Mouse (Mus musculus) midbrain, embryonic 14.5 days (tissue): ENCODE results near the gene Casp3. TPM values are rescaled to one million over a fixed set of nuclear protein-coding genes. Genes with fewer than 3 reads are reported as not detected.

Experiments
- ATAC-seq: fragments of 200-750 bp; cut with Nextera tagmentation; 2 replicates; pipeline ENCODE4 v1.8.0; 2017; ENCODE audit warnings: moderate number of reproducible peaks, moderate library complexity; ENCODE audit not compliant: low FRiP score, low TSS enrichment
- DNase-seq: peaks from one replicate; pipeline ENCODE4 v3.0.0-alpha.2; 2015
- H3K27ac ChIP-seq: fragments of 300-500 bp; sonication (generic); replicated peaks from 2 replicates; pipeline ENCODE4 v1.5.1; 2014; ENCODE audit warnings: mild to moderate bottlenecking, low read depth, low read length, moderate library complexity
- H3K27me3 ChIP-seq: fragments of 300-500 bp; sonication (generic); 2 replicates; pipeline ENCODE4 v1.6.1; 2014; ENCODE audit warnings: low read length, control low read depth, mixed read lengths; ENCODE audit not compliant: control insufficient read depth, insufficient read depth
- H3K36me3 ChIP-seq: fragments of 300-500 bp; sonication (generic); 2 replicates; pipeline ENCODE4 v1.6.1; 2014; ENCODE audit warnings: low read length, control low read depth; ENCODE audit not compliant: control insufficient read depth, insufficient read depth
- H3K4me1 ChIP-seq: fragments of 300-500 bp; sonication (generic); 2 replicates; pipeline ENCODE4 v1.6.1; 2014; ENCODE audit warnings: mild to moderate bottlenecking, antibody characterized with exemption, low read length, control low read depth; ENCODE audit not compliant: control insufficient read depth, insufficient read depth
- H3K4me2 ChIP-seq: fragments of 300-500 bp; sonication (generic); 2 replicates; pipeline ENCODE4 v1.6.1; 2014; ENCODE audit warnings: mild to moderate bottlenecking, low read length, moderate library complexity
- H3K4me3 ChIP-seq: fragments of 300-500 bp; sonication (generic); replicated peaks from 2 replicates; pipeline ENCODE4 v1.5.1; 2014; ENCODE audit warnings: low read depth, low read length
- H3K9ac ChIP-seq: fragments of 300-500 bp; sonication (generic); replicated peaks from 2 replicates; pipeline ENCODE4 v1.6.1; 2014; ENCODE audit warnings: mild to moderate bottlenecking, low read length, moderate library complexity
- H3K9me3 ChIP-seq: fragments of 300-500 bp; sonication (generic); 2 replicates; pipeline ENCODE4 v1.6.1; 2016; ENCODE audit warnings: low read length, control low read depth, mixed read lengths; ENCODE audit not compliant: control insufficient read depth
- WGBS: fragments of 180-500 bp; shearing (Covaris S2); extraction: QIAGEN DNeasy Blood & Tissue Kit; methylation state at CpG from one replicate; pipeline ENCODE4 v1.1.7; 2014; 5-methylcytosine and 5-hydroxymethylcytosine counted together
- polyA plus RNA-seq: library from polyadenylated mRNA; unstranded; fragments of >200 nt; fragmentation: Nextera tagmentation; extraction: Ambion mirVana; gene quantifications from 2 replicates; pipeline ENCODE4 v1.2.1, GENCODE M21; 2014

Casp3 gene
- polyA plus RNA-seq, 1 experiment from 2014 or later = 200 TPM

DNA sequence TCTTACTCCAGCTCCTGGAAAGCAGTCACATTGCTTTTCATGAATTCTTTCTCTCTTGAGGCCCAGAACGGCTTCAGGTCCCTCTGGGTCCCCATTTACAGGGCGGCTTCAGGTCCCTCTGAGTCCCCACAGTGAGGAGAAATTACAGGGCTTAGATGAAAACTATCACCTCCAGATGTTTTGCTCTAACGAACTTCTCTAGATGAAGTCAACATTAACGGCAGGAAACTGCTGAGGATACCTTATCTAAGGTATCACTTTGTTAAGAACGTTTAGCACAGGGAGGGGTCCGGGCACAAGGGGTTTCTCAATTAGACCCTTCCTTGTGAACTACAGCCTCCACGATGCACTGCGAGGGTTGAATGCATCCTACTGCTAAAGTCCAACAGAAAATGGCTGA, 1.2 kb upstream of the Casp3 start:
- no peak for ATAC-seq
- Histone ChIP-seq H3K4me2 (peak overlapping the region; percentile 63), H3K4me3 (no peak overlapping the region), H3K4me1 (peaks cover 27% of the 10 kb centered on the region), H3K27ac (no peak overlapping the region), H3K27me3 (no peaks in the 10 kb centered on the region), H3K9ac (no peak overlapping the region), H3K9me3 (no peaks in the 10 kb centered on the region), H3K36me3 (no peaks in the 10 kb centered on the region)
- no peak for DNase-seq
- 93% methylated on average over 8 of the region's 8 CpGs for WGBS

DNA sequence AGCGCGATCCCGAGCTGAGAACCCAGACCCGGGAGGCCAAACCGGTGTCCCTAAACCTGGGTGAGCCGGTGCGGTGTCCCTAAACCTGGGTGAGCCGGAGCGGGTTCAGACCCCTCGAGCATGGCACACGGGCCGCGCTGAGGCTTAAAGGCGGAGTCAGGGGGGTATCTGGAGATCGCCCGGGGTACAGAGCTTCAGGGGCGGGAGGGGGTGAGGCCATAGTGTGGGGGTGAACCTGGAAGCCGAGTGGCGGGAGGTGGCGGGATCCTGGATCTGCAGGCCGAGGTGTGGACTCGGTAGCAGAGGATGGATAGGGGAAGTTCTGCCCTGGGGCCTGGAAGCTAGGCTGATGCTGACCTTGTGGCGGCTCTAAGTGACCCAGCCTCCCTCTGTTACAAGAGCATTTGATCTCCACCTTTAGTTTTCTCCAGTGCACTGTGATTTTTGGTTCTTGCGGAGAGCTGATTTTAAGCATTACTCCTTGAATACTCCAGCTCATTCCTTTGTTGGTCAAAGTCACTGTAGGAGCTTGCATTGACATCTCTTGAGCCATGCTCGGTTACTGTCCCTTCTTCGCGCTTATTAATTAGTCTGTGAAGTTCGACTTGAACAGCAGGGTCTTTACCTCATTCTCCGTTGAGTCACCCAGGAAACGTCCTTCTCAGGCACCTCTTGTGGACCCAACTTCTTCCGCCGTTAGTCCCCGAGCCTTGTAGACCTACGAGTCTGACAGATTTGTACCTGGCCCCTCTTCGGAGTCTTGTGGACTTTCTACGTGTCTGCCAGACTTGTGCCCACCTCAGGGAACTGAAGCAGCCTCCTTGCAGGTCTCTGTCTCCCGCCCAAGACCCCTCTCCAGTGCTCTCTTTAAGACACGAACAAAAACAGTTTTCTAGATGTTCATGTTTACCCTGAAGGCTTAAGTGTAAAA, 864 bp downstream of the Casp3 start:
- Histone ChIP-seq H3K4me1 (peaks cover 27% of the 10 kb centered on the region), H3K36me3 (no peaks in the 10 kb centered on the region), H3K9ac (peak overlapping the region; percentile 94), H3K27ac (peak overlapping the region; percentile 94), H3K4me2 (peak overlapping the region; percentile 78), H3K4me3 (peak overlapping the region; percentile 84), H3K27me3 (no peaks in the 10 kb centered on the region), H3K9me3 (no peaks in the 10 kb centered on the region)
- DNase-seq = no peak
- ATAC-seq = peak; percentile 55; the same call in 1 of the 2 replicates
- WGBS = under 1% methylated on average over 38 of the region's 38 CpGs

DNA sequence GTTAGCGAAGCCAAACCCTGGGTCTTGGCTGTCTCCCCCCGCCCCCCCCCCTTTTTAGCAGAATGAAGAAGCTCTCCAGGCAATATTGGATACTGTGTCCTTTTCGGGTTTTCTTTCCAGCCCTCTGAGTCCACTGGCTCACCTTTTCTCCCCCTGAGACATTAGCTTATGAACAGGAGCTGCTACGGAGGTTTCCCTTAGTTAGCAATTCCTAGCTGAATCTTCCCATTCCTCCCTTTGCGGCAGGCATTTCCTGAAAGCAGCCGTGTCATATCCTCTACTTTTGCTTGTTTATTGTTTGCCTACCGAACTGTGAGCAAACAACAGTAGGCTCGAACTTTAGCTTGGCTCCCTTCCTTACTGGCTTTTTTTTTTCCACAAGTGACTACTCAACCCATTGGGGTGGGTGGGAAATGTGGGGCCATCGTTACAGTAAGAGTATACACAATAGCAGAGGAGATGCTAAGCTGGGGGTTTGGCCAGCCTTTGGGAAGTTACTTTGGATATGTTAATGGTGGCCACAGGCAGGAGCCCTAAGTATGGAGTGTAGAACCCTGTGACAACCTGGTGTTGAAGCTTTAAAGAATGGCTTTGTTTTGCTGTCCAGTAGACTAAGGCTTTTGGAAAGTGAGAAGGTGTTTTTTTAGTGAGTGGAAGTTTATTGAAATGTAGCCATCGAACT, 1.7 kb downstream of the Casp3 start:
- under 1% methylated on average over 10 of the region's 10 CpGs for WGBS
- Histone ChIP-seq H3K4me1 (peaks cover 27% of the 10 kb centered on the region), H3K4me2 (peak overlapping the region; percentile 78), H3K9ac (peak overlapping the region; percentile 94), H3K27ac (no peak overlapping the region), H3K4me3 (peak overlapping the region; percentile 84), H3K9me3 (no peaks in the 10 kb centered on the region), H3K27me3 (no peaks in the 10 kb centered on the region), H3K36me3 (no peaks in the 10 kb centered on the region)
- DNase-seq (peak; percentile 48), ATAC-seq (no peak)

DNA sequence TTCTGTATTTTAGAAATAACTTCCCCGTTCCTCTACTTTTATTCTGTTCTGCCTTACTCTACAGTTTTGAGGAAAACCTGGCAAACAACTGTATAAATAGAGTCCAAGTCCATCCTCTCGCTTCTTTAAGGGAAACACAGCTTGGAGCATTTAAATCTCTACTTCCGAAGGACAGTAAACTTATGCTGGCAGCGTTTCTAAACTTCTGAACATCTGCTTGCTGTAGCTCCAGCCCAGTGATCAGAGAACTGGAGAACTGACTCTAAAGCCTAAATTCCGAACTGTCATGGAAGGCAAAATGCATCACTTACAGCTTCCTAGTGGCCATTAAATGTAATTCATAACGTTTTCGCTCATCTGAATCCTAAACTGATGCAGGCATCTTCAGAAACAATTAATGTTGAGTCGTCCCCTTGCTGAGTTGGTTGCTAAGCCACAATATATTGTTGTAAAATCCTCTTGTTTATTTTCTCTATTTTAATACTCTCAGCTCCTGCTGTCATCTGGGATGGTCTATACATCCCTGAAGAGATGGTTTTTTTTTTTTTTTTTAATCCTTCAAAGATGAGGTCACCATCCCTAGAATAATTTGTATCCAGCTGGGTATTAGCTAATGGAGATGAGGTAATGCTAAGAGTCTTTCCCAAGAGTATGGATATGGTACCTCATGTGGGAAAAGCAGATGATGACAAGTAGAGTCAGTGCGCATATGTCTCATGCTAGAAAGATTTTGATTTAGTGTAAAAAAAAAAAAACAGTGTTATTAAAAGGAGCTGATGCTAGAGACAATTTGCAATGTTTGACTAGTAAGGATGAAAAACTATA, 5.6 kb downstream of the Casp3 start:
- 77% methylated on average over 9 of the region's 9 CpGs for WGBS
- ATAC-seq = no peak
- H3K27me3 ChIP-seq = no peaks in the 10 kb centered on the region

DNA sequence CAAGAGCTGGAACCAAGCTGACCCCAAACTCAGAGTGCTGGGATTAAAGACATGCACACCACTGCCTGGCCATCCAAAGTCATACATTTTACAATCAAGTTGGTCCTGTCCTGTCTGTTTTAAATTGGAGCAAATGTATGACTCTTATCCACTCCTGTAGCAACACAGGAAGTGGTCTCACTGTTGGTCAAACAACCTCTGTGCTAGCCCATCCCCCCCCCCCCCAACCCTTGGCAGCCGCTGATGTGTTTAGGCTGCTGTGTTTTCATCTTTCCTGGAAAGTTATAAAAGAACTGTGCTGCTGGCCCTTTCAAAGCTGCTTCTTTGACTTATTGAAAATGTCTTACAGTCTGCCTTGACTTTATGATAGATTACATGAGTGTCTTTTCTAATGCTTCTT, 8.1 kb downstream of the Casp3 start:
- no peak for DNase-seq

More for the DNA sequence above, 5.6 kb downstream of the Casp3 start:
- Histone ChIP-seq H3K36me3 (no peaks in the 10 kb centered on the region), H3K4me1 (peaks cover 19% of the 10 kb centered on the region), H3K9ac (no peak overlapping the region), H3K27ac (no peak overlapping the region), H3K4me2 (no peak overlapping the region), H3K9me3 (no peaks in the 10 kb centered on the region), H3K4me3 (no peak overlapping the region)
- no peak for DNase-seq

GRCm38 (mm10) chr8:46626642-46627041, 9.6 kb downstream of the Casp3 start:
- no peaks in the 10 kb centered on the region for H3K4me1 ChIP-seq
- no peak overlapping the region for H3K4me2 ChIP-seq
- no peak overlapping the region for H3K27ac ChIP-seq
- no peaks in the 10 kb centered on the region for H3K9me3 ChIP-seq
- no peak overlapping the region for H3K9ac ChIP-seq
- no peaks in the 10 kb centered on the region for H3K27me3 ChIP-seq
- peaks cover 18% of the 10 kb centered on the region; the same call in 1 of the 2 replicates for H3K36me3 ChIP-seq
- ATAC-seq (no peak), DNase-seq (no peak)
- H3K4me3 ChIP-seq = no peak overlapping the region
- 98% methylated on average over 5 of the region's 5 CpGs for WGBS

More for the DNA sequence above, 8.1 kb downstream of the Casp3 start:
- Histone ChIP-seq H3K27ac (no peak overlapping the region), H3K9ac (no peak overlapping the region), H3K9me3 (no peaks in the 10 kb centered on the region), H3K27me3 (no peaks in the 10 kb centered on the region), H3K36me3 (peaks cover 11% of the 10 kb centered on the region; the same call in 1 of the 2 replicates), H3K4me2 (no peak overlapping the region), H3K4me1 (peaks cover 3% of the 10 kb centered on the region; the same call in 1 of the 2 replicates), H3K4me3 (no peak overlapping the region)
- WGBS = 79% methylated on average over 1 of the region's 1 CpGs
- ATAC-seq = no peak

DNA sequence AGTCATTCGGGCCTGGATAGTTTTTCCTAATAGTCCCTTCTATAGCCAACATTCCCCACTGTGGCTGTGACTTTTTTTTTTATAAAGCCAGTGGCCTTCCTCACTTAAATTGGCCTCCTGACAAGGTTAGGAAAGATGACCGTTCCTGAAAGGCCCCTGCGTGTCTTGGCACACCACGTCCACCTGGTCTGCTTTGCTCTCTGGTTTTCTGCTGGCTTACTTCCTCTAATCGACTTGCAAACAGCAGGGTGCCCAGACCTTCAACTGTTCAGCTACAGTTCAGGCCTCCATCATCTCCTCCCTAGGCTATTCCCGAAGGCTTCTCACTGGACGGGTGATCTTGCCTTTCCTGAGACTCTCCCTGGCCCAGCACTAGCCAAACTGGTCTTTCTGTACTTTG, 10.8 kb downstream of the Casp3 start:
- Histone ChIP-seq H3K9ac (no peak overlapping the region), H3K36me3 (peaks cover 28% of the 10 kb centered on the region), H3K27me3 (no peaks in the 10 kb centered on the region), H3K4me3 (no peak overlapping the region), H3K27ac (no peak overlapping the region), H3K4me1 (no peaks in the 10 kb centered on the region), H3K4me2 (no peak overlapping the region), H3K9me3 (no peaks in the 10 kb centered on the region)
- no peak for DNase-seq
- ATAC-seq = no peak
- WGBS = 80% methylated on average over 7 of the region's 7 CpGs

DNA sequence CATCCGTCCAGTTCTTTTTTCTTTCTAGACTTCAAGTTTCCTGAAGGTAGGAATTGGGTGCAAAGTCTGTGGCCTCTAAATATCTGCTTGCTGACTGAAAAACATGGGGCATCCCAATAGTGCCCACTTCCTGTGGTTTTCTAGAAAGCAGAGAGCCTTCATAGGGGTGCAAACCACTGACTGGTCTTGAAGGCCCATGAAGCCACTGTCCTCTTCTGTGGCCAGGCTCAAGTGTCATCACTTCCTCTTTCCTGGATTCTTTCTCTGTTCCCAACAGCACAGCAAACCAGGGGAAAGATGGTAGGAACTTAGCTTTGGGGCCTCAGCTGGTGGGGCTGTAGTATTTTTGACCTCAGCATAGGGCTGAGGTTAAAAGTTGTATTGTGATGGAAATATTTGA, 11.6 kb downstream of the Casp3 start:
- Histone ChIP-seq H3K27ac (no peak overlapping the region), H3K9me3 (no peaks in the 10 kb centered on the region), H3K4me3 (no peak overlapping the region), H3K36me3 (peaks cover 35% of the 10 kb centered on the region), H3K4me2 (no peak overlapping the region), H3K27me3 (no peaks in the 10 kb centered on the region), H3K9ac (no peak overlapping the region), H3K4me1 (no peaks in the 10 kb centered on the region)
- 95% methylated on average over 1 of the region's 1 CpGs for WGBS
- ATAC-seq (no peak), DNase-seq (no peak)
